Mouse (Mus musculus) olfactory bulb, adult 2 months (tissue): ENCODE data around the gene Pqlc2. TPM values are rescaled to one million over a fixed set of nuclear protein-coding genes. Genes with fewer than 3 reads are reported as not detected.

Experiments used
- H3K27ac ChIP-seq: fragments of 200-500 bp; 2 replicates; pipeline ENCODE4 v1.5.1; 2012; ENCODE audit warnings: low read depth, low read length; ENCODE audit not compliant: insufficient read depth
- H3K4me1 ChIP-seq: fragments of 200-500 bp; 2 replicates; pipeline ENCODE4 v1.6.1; 2012; ENCODE audit warnings: low read length; ENCODE audit not compliant: control insufficient read depth, insufficient read depth
- H3K4me3 ChIP-seq: fragments of 200-500 bp; 2 replicates; pipeline ENCODE4 v1.5.1; 2012; ENCODE audit warnings: mild to moderate bottlenecking, low read depth, low read length, moderate library complexity; ENCODE audit not compliant: insufficient read depth
- CTCF ChIP-seq: fragments of 200-500 bp; IDR thresholded peaks from 2 replicates; pipeline ENCODE4 v1.5.1; 2012; ENCODE audit warnings: low read depth, mild to moderate bottlenecking, low read length, moderate library complexity; ENCODE audit not compliant: insufficient read depth
- POLR2A ChIP-seq: fragments of 200-500 bp; IDR thresholded peaks from 2 replicates; pipeline ENCODE4 v1.6.1; 2012; ENCODE audit warnings: mild to moderate bottlenecking, low read depth, low read length, moderate library complexity; ENCODE audit not compliant: insufficient read depth
- WGBS: fragments of 180-500 bp; shearing (Covaris S2); methylation state at CpG from one replicate; pipeline ENCODE4 v1.1.7; 2018; 5-methylcytosine and 5-hydroxymethylcytosine counted together
- polyA plus RNA-seq: library from polyadenylated mRNA; stranded (reverse); fragments of >200 nt; gene quantifications from 2 replicates; pipeline ENCODE4 v1.2.4, GENCODE M21; 2012; ENCODE audit warnings: low replicate concordance; ENCODE audit not compliant: missing spikeins, insufficient read depth, insufficient read length

Gene Pqlc2
- polyA plus RNA-seq, 1 experiment = not detected

DNA sequence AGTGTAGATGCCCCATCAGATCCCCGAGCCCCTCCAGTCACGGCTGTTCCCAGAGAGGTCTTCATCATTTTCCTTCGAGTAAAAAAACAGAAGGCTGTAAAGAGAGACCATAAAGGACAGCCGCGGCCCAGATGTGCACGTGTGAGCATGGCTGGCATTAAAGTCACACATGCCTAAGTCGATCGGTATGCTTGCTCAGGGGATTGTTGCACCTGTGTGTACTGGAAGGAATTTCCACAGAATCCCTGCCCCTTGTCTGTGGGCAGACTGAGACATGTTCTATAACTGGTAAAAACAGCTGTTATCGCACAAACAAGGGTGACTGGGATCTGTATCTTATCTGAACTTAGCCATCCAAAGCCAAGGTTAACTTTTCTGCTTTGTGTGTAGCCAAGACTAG is 38.9 kb downstream of the Pqlc2 start:
- WGBS = 88% methylated on average over 9 of the region's 9 CpGs
- peaks cover 14% of the 10 kb centered on the region for H3K4me1 ChIP-seq
- no peak overlapping the region for H3K27ac ChIP-seq
- no peak overlapping the region for H3K4me3 ChIP-seq
- TF ChIP-seq CTCF (no peak), POLR2A (no peak)

DNA sequence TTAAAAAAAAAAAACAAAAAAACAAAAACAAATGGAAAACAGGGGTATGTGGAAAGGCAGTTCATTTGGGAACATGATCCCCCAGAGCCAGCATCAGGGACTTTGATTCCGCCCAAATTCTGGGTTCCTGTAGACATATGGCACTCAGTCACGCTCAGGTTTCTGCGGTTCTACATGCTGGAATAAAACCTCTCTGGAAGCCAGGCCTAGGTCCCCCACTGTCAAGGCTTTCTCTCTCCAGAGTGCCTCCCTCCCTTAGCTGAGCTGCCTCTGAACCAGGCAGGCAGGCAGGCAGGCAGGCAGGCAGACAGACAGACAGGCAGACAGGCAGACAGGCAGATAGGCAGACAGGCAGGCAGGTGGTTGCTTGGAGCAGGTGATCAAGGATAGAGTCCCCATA is 40.3 kb downstream of the Pqlc2 start:
- TF ChIP-seq POLR2A (no peak), CTCF (no peak)
- Histone ChIP-seq H3K4me3 (no peak overlapping the region), H3K27ac (no peak overlapping the region), H3K4me1 (peaks cover 25% of the 10 kb centered on the region)
- WGBS = 96% methylated on average over 3 of the region's 3 CpGs

DNA sequence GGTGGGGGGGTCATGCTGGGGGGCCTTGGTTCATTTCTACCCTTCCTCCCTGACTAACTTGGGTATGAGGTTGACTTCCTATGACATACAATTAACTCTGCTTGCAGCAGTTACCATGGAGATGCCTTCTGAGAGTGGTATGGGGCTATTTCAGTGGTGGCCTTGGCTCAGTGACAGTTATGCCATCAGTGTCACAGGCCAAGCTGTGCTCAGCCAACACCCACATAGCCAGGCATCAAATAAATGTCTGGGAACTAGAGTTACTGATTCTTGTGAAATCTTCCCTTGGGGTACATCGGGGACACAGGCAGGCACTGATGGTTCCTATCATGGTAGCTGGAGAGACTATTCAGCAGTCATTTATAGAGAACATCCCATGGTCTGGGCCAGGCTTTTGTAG is 42.3 kb downstream of the Pqlc2 start:
- TF ChIP-seq POLR2A = no peak
- TF ChIP-seq CTCF = no peak
- no peak overlapping the region for H3K4me3 ChIP-seq
- WGBS = 86% methylated on average over 1 of the region's 1 CpGs
- H3K4me1 ChIP-seq = peaks cover 25% of the 10 kb centered on the region
- H3K27ac ChIP-seq = no peak overlapping the region

DNA sequence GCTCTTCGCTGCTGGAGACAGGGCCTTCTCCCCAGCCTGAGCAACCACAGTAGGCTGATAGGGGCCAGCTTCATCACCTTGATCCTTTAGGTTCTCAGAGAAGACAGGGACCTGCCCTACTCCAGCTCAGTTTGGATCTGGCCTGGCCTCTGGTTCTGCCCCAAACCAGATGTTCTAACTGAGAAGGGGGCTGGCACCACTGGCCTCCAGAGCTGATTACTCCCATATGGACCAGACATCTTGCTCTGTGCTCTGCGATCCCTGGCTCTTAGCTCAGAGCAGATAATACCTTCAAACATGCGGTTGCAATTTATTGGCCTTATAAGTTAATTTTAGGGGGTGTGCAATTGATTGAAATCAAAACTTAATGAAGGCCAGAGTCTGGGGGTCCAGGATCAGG is 43.2 kb downstream of the Pqlc2 start:
- no peak overlapping the region for H3K27ac ChIP-seq
- peaks cover 25% of the 10 kb centered on the region for H3K4me1 ChIP-seq
- TF ChIP-seq POLR2A = no peak
- no peak for TF ChIP-seq CTCF

GRCm38 (mm10) chr4:139266500-139266865 is 44.0 kb downstream of the Pqlc2 start:
- TF ChIP-seq CTCF = no peak
- TF ChIP-seq POLR2A = no peak
- H3K27ac ChIP-seq = no peak overlapping the region
- no peak overlapping the region for H3K4me3 ChIP-seq
- peaks cover 25% of the 10 kb centered on the region for H3K4me1 ChIP-seq
- 91% methylated on average over 7 of the region's 7 CpGs for WGBS

More for the DNA sequence above, 43.2 kb downstream of the Pqlc2 start:
- no peak overlapping the region for H3K4me3 ChIP-seq
- 85% methylated on average over 3 of the region's 3 CpGs for WGBS

GRCm38 (mm10) chr4:139265783-139266499 is 44.6 kb downstream of the Pqlc2 start:
- Histone ChIP-seq H3K4me3 (no peak overlapping the region), H3K27ac (no peak overlapping the region), H3K4me1 (peaks cover 28% of the 10 kb centered on the region)
- 76% methylated on average over 13 of the region's 13 CpGs for WGBS
- TF ChIP-seq POLR2A (no peak), CTCF (no peak)

GRCm38 (mm10) chr4:139262981-139263380 is 47.5 kb downstream of the Pqlc2 start:
- H3K4me3 ChIP-seq = no peak overlapping the region
- no peak overlapping the region for H3K27ac ChIP-seq
- H3K4me1 ChIP-seq = peaks cover 24% of the 10 kb centered on the region
- WGBS = 74% methylated on average over 6 of the region's 6 CpGs
- TF ChIP-seq CTCF (no peak), POLR2A (no peak)

DNA sequence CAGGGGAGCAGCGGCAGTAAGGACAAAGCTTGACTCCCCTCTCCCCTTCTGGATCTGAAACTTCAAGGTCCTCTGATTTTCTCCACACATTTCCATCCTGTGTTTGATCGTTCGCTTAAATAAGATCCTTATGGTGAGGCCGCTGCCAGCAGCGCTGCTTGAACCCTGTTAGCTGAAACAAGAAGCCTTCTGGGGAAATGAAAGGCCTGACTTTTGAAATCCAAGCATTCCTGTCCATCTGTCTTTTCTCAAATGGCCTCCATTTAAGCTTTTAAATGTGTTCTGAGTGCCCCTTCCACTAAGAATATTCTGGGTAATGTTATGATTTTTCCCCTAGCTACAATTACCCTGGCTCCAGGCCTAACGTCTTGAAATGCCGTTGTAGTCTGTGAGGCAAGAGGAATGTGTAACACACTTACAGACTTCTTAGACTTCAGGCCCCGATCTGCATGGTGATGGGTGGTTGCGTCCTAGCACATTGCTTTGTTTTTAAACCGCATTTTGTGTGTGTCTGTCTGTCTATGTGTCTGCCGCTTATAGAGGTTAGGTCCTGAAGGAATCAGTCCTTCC is 51.1 kb downstream of the Pqlc2 start:
- Histone ChIP-seq H3K4me3 (no peak overlapping the region), H3K27ac (no peak overlapping the region), H3K4me1 (0 out of 2 replicates have a peak, but pooled peaks cover 3% of the 10 kb centered on the region)
- TF ChIP-seq POLR2A (no peak), CTCF (no peak)
- 86% methylated on average over 11 of the region's 11 CpGs for WGBS

- Histone ChIP-seq H3K4me1 (0 out of 2 replicates have a peak, but pooled peaks cover 3% of the 10 kb centered on the region), H3K4me3 (no peak overlapping the region), H3K27ac (no peak overlapping the region)
- 72% methylated on average over 6 of the region's 6 CpGs for WGBS
- TF ChIP-seq CTCF (no peak), POLR2A (no peak)
Observed at GRCm38 (mm10) chr4:139258621-139259301, 51.7 kb downstream of the Pqlc2 start.
